Mouse (Mus musculus) spleen, postnatal 10 days (tissue): Measurements from ENCODE around the gene Ap1m1.

ENCODE experiments used
- DNase-seq, 2 experiments: peaks; one replicate each; pipeline ENCODE4 v3.0.0; 2021 to 2022; ENCODE audit warnings: low spot score in 2 of 2

The Ap1m1 gene

GRCm38 (mm10) chr8:72239499-72240402 is at the start of gene Ap1m1:
Gene Ap1m1 (plus strand): TSS chr8:72240018.
- DNase-seq = peak; percentile 97 to 99

DNA sequence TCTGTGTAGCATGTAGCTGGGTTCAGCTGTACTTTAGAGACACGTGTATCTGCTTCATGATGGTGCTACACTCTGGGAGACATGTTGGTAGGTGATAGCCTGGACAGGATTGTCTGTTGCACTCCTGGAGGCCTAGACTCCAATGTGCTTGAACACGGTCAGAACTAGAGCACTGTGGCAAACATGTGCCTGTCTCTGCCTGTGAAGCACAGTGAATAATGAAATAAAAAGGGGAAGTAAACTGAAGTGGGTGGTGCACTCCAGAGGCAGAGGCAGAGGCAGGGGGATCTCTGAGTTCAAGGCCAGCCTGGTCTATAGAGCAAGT is 49.6 kb upstream of the Ap1m1 start:
- DNase-seq = no peak

DNA sequence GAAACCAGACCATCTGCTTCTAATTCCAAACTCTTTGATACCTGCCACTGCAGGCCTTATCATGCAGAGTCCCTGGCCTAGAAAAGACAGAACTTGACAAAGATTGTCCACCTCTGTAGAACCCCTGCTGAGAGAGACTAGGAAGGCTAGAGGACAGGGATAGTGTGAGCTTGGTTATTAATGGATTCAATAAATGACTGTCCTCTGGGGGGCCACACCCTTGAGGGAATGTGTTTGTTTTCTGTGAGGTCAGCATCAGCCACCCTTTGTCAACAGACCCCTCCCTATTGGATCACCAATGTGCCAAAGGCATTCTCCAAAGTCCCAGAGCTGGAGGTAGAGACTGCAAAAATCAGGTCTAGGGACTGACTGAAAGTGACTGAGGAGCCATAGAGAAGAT is 47.8 kb upstream of the Ap1m1 start:
- DNase-seq = no peak

- no peak for DNase-seq
These were observed 41.8 kb upstream of the Ap1m1 start for GRCm38 (mm10) chr8:72197997-72198396.

DNA sequence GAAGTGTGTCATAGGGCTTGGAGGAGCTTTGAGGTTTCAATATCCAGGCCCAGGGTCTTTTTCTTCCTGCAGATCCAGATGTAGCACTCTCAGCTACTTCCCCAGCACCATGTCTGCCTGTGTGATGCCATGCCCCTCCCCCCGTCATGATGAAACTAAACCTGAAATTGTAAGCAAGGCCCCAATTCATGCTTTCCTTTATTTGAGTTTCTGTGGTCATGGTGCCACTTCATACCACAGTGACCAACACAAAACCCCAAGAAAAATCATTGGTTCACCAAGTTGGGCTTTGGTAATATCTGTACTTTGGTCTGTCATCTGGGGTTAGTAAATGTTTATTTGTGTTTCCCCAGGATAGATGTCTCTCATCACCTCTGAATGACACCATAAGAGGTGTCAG is 31.2 kb upstream of the Ap1m1 start:
- no peak for DNase-seq

DNA sequence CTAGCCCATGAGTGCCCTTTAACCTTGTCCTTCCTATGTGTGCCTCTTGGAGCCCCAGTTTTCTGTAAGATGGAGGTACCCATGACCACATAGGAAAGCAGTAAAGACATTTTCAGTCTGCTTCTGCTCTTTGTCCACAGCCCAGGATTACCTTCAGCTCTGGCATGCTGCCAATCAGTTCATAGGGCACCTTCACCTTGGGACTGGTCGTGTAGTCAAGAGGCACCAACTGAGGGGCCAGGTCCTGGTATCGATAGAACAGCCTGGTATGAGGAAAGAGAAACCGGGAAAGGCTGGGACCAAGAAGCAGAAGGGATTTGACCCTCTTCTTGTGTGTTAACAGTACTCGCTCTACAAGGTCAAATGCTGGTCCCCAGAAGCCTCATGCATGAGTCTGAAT is 29.6 kb upstream of the Ap1m1 start:
- DNase-seq = no peak

DNA sequence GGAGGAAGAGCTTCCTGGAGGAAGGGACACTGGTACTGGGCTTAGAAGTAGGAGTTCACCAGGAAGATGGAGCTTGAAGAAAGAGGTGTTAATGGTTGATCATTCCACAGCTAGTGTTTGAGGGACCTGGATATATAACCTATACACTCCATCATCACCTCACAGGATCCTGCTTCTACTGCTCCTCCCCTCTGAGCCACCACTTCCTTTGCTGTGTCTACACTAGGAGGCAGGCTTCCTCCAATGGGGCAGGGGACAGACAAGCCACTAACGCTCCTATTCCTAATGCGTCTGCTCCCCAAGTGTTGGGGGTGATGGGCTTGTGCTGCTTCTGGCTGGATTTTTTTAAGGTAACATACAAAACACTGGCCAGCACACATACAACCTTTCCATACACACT is 29.1 kb upstream of the Ap1m1 start:
- no peak for DNase-seq

DNA sequence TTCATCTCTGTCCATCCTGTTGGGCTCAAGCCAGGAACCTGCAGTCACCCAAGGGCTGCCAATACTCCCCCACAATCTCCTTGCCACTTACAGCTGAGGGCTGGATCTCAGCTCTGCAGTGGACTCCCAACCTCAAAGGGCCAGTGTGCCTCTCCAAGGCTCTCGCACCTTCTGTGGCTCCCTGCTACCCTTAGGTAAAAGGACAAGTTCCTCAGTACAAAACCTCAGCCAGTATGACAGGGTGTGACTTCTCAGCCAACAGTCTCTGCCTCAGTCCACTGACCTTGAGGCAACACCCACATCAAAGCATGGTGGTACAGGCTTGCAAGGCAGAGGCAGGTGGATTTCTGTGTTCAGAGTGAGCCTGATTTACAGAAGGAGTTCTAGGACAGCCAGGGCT is 28.0 kb upstream of the Ap1m1 start:
- no peak for DNase-seq

DNA sequence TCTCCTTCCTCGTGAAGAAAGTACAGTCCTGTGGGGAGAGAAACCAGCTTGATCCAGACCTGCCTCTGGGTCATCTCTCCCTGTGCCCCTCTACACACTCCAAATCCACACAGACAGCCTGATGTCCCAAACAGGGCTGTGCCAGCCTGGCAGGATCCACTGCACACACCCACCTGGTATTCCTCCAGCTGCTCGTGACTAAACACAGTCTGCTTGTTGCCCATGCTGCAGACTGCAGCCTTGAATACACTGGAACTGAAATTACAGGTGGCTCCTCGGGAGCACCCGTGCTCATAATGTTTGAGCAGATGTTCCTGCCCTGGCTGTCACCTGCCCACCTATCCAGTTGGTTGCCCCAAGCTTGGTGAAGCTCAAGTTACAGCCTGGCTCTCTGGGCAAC is 27.1 kb upstream of the Ap1m1 start, which contains the start of gene Cib3:
Gene Cib3 (minus strand): TSS at position 87 of the 400 bp plus-strand sequence.
- DNase-seq = no peak

DNA sequence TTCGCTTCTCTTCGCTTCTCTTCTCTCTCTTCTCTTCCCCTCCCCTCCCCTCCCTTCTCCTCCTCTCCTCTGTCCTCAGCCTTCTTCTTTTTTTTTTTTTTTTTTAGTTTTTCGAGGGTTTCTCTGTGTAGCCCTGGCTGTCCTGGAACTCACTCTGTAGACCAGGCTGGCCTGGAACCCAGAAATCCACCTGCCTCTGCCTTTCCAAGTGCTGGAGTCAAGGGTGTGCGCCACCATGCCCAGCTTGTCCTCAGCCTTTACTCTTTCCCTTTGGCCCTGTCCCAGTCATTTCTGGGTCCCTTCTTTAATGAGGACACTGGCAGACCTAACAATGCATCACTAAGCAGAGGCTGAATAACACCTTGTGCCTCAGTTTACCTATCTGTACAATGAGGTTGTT is 26.3 kb upstream of the Ap1m1 start, which contains the start of gene Gm11034:
Gene Gm11034 (minus strand): TSS at position 101 of the 400 bp plus-strand sequence.
- DNase-seq = no peak

DNA sequence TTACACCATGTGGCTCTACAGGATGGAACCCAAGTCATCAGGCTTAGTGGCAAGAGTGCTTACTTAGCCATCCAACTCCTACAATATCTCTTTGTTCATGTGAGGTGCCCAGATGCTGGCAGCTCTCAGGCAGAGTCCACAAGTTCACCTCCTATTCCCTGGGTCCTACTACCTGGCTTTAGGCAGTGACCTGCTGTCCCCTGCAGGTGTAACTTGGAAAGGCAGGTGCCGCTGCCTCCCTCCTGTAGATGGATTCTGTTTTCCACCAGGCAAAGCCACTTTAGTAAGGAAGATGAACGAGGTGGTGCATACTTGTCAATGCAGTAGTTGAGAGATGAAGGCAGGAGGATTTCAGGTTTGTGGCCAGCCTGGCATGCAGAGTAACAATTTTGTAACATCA is 24.8 kb upstream of the Ap1m1 start:
- peak in 1 of 2 experiments; percentile 61 for DNase-seq

DNA sequence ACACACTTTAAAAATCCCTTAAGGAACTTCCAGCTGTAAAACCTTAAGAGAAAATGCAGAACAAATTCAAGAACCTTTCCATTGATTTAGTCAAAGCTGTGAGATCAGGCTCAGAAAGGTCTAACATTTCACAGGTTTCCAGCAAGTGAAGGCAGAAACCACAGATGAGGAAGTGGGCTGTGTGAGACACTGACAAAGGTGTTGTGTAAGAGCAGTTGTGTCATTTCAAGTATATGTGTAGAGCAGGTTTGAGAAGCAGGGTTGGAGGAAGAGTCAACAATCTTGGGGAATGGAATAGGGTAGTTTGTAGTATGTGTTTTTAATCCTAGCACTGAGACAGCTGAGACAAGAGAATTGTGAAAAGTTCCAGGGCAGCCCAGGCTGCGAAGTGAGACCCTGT is 23.9 kb upstream of the Ap1m1 start:
- no peak for DNase-seq

- DNase-seq = no peak
These were observed 20.9 kb upstream of the Ap1m1 start for GRCm38 (mm10) chr8:72218781-72219540.

DNA sequence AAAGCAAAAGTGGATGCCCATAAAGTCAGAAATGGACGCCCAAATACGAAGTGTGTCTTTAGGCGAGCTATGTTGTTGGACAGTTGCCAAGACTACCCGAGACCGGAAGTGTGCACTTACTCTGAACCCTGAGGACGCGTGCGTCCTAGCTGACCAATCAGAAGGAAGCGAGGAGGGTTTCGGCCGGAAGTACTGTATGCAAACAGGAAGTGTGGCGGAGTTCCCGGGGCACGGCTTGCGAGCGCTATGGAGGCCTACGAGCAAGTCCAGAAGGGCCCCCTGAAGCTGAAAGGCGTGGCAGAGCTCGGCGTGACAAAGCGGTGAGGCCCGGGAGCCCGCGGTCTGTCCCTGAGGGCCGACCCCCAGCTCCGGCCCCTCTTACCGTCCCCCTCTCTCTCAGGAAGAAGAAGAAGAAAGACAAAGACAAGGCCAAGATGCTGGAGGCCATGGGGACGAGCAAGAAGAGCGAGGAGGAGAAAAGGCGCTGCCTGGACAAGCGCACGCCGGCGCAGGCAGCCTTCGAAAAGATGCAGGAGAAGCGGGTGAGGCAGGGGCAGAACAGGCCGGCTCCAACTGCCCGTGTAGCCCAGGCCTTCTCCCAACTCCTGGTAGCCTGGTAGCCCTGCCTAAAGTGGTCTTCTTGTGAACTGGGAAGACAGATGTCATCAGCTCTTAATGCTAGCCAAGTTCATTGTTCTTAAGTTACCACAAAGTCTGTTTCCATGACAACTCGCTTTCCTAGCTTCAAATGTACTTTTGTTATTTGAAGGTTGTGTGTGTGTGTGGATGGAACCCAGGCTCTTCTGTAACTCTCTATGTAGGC is 20.1 kb upstream of the Ap1m1 start, which contains the start of gene Fam32a:
Gene Fam32a (plus strand): TSS at position 190 of the 823 bp plus-strand sequence.
- peak; percentile 69 to 91 for DNase-seq

- DNase-seq = no peak
These were observed 19.1 kb upstream of the Ap1m1 start for GRCm38 (mm10) chr8:72220758-72221157.

DNA sequence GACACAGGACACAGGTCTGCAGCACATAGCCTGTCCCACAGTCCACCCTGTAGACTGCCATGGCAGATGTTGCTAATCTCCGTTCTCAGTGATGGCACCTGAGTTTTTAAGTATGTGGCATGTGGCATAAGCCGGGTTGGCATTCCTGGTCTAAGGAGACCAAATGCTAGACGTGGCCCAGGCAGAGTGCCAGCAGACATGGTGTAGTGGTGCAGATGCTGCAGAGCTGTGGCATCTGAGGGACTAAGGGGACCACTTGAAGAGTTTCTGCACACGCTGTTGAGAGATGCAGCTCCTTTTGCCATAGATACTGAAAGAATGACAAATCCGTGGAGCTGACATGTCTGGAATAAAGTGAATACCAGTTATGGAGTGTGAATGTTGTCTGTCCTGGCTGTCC is 17.2 kb upstream of the Ap1m1 start:
- no peak for DNase-seq

- DNase-seq = peak in 1 of 2 experiments; percentile 39
These were observed 565 bp downstream of the Ap1m1 start for GRCm38 (mm10) chr8:72240403-72240763.

GRCm38 (mm10) chr8:72240951-72241350 is 1.1 kb downstream of the Ap1m1 start:
- DNase-seq = no peak

GRCm38 (mm10) chr8:72242226-72242625 is 2.4 kb downstream of the Ap1m1 start:
- no peak for DNase-seq

DNA sequence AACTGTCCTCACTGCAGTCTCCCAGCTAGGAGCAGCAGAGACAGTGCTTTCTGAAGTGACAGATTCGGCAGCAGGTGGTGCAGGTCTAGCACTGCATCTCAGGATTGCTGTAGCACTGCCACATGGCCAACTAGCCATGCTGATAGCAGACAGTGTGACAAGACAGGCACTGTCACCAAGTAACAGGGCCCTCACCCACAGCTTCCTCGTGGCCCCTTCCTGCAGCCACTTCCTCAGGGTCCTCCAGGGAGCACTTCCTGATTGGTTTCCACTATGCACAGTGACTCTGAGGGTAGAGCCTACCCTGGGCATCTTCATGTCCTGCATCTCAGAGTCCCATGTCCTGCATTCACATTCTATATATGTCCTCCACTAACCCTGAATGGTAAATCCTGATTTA is 4.8 kb downstream of the Ap1m1 start:
- DNase-seq = no peak

DNA sequence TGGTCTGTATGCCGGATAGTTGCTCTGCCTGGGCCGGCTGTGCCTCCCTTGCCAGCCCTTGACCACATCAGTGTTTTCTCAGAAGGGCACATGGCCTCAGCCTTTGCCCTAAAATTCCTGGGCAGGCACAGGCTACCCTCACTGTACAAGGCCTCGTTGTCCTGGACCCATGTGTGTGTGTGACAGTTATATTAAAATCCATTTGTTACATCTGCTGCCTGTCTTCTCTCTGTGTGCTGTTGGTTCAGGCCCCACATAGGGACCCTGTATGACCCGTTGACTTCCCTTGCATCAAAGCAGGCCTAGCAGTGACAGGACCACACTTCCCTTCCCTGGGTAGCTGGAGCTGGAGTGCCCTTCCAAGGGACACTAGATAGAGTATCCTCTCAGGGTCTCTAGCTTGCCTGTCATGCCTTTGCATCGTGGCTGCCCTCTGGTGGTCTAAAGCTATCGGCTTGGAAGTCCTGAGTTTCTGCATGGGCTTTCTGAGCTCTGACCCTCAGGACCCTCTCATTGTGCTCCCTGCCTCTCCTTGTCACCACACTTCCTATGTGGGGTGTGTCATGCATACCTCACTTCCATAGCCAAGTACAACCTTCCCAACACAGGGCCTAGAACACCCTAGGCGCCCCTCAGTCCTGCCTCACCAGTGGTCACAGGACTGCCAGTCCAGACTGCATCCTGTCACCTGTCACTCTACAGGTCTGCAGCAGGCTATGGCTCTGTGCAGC is 17.5 kb downstream of the Ap1m1 start:
- peak in 1 of 2 experiments; percentile 72 for DNase-seq
